Mouse (Mus musculus): ENCODE measurements around the gene Rims4. TPM values are rescaled to one million over a fixed set of nuclear protein-coding genes. Genes with fewer than 3 reads are reported as not detected.

Gene Rims4
- polyA plus RNA-seq, 1 experiment from 2014 or later, result 0.98 TPM

Other genes starting within 250 kb of the Rims4 start
- 8.1 and 10.1 TPM in 2 replicates for gene Ada, start 168.4 kb downstream of the Rims4 start, polyA plus RNA-seq (2014; fragmentation: Nextera tagmentation; extraction: Ambion mirVana)
- 0.25 and 0.32 TPM in 2 replicates for gene Ccn5, start 97.8 kb downstream of the Rims4 start, polyA plus RNA-seq (2014; fragmentation: Nextera tagmentation; extraction: Ambion mirVana)
- not detected in 2 replicates for gene Kcnk15, start 65.0 kb downstream of the Rims4 start, polyA plus RNA-seq (2014; fragmentation: Nextera tagmentation; extraction: Ambion mirVana)
- gene Ywhab, start 76.3 kb upstream of the Rims4 start, polyA plus RNA-seq (2014; fragmentation: Nextera tagmentation; extraction: Ambion mirVana), result 316 and 330 TPM in 2 replicates
- gene Pabpc1l, start 106.8 kb upstream of the Rims4 start, polyA plus RNA-seq (2014; fragmentation: Nextera tagmentation; extraction: Ambion mirVana), result 1.4 and 1.5 TPM in 2 replicates
- gene Stk4, start 151.6 kb upstream of the Rims4 start, polyA plus RNA-seq (2014; fragmentation: Nextera tagmentation; extraction: Ambion mirVana), result 39.9 and 40.1 TPM in 2 replicates
- 52.7 and 54.9 TPM in 2 replicates for gene Tomm34, start 152.5 kb upstream of the Rims4 start, polyA plus RNA-seq (2014; fragmentation: Nextera tagmentation; extraction: Ambion mirVana)

Data from forebrain, embryonic 11.5 days (tissue).